Mouse (Mus musculus): ENCODE measurements at regions not wholly inside any gene's neighbourhood (a gene's known extent, or its start where the extent isn't known, plus 50 kb on each side); places are given as distances from the start of the nearest gene placed in this dataset.

- no peak for TF ChIP-seq CTCF (conservative IDR thresholded peaks at IDR 0.05 in 1 of 2, IDR thresholded peaks at IDR 0.05 in 1 of 2; ENCODE audit: low read depth in 2 of 2, low read length in 2 of 2)
- TF ChIP-seq EP300 (IDR thresholded peaks at IDR 0.05; ENCODE audit: low read length): no peak
These were observed 923.6 kb downstream of the Slc22a22 start for GRCm38 (mm10) chr15:56553851-56554250.

Data from CH12.LX (cell line).